Mouse (Mus musculus) liver, embryonic 14.5 days (tissue): ENCODE data around the gene Dpf3.

ENCODE experiments used
- CTCF ChIP-seq: IDR thresholded peaks from 2 replicates; pipeline ENCODE4 v1.5.1; 2016; ENCODE audit warnings: antibody characterized with exemption, low read depth, control low read depth
- EP300 ChIP-seq: IDR thresholded peaks from 2 replicates; pipeline ENCODE4 v1.6.1; 2016; ENCODE audit warnings: antibody characterized with exemption, low read depth

GRCm38 (mm10) chr12:83517580-83517979 is 30.1 kb upstream of the Dpf3 start:
- TF ChIP-seq CTCF (no peak), EP300 (peak; percentile 76)
